Mouse (Mus musculus) heart, embryonic 16.5 days (tissue): ENCODE results near the gene Srsf10. TPM values are rescaled to one million over a fixed set of nuclear protein-coding genes. Genes with fewer than 3 reads are reported as not detected.

Experiments
- ATAC-seq: fragments of 200-750 bp; cut with Nextera tagmentation; replicated peaks from 2 replicates; pipeline ENCODE4 v1.8.0; 2017; ENCODE audit warnings: moderate number of reproducible peaks; ENCODE audit not compliant: insufficient read depth, low FRiP score; ENCODE audit errors: extremely low read depth
- H3K27ac ChIP-seq: fragments of 300-500 bp; sonication (generic); 2 replicates; pipeline ENCODE4 v1.5.1; 2014; ENCODE audit warnings: mild to moderate bottlenecking, low read length, control low read depth, moderate library complexity
- H3K27me3 ChIP-seq: fragments of 300-500 bp; sonication (generic); 2 replicates; pipeline ENCODE4 v1.6.1; 2014; ENCODE audit warnings: low read length, mixed read lengths; ENCODE audit not compliant: control insufficient read depth, insufficient read depth
- H3K36me3 ChIP-seq: fragments of 300-500 bp; sonication (generic); 2 replicates; pipeline ENCODE4 v1.6.1; 2014; ENCODE audit not compliant: control insufficient read depth, insufficient read depth
- H3K4me1 ChIP-seq: fragments of 300-500 bp; sonication (generic); 2 replicates; pipeline ENCODE4 v1.6.1; 2014; ENCODE audit warnings: low read length, mixed read lengths; ENCODE audit not compliant: control insufficient read depth, insufficient read depth
- H3K4me2 ChIP-seq: fragments of 300-500 bp; sonication (generic); 2 replicates; pipeline ENCODE4 v1.6.1; 2014; ENCODE audit warnings: low read depth, mild to moderate bottlenecking, control low read depth, low read length
- H3K4me3 ChIP-seq: fragments of 300-500 bp; sonication (generic); 2 replicates; pipeline ENCODE4 v1.5.1; 2014; ENCODE audit warnings: mild to moderate bottlenecking, control low read depth, low read length
- H3K9ac ChIP-seq: fragments of 300-500 bp; sonication (generic); 2 replicates; pipeline ENCODE4 v1.6.1; 2014; ENCODE audit warnings: low read length, control low read depth
- H3K9me3 ChIP-seq: fragments of 300-500 bp; sonication (generic); replicated peaks from 2 replicates; pipeline ENCODE4 v1.6.1; 2016; ENCODE audit warnings: low read length; ENCODE audit not compliant: control insufficient read depth
- WGBS: fragments of 180-500 bp; shearing (Covaris S2); extraction: QIAGEN DNeasy Blood & Tissue Kit; methylation state at CpG from one replicate; pipeline ENCODE4 v1.1.7; 2014; 5-methylcytosine and 5-hydroxymethylcytosine counted together
- polyA plus RNA-seq: library from polyadenylated mRNA; unstranded; fragments of >200 nt; fragmentation: Nextera tagmentation; extraction: Ambion mirVana; gene quantifications from 2 replicates; pipeline ENCODE4 v1.2.1, GENCODE M21; 2015

The Srsf10 gene
- polyA plus RNA-seq, 1 experiment from 2014 or later = 147 TPM

GRCm38 (mm10) chr4:135876583-135877020 lies 21.1 kb downstream of the Srsf10 start:
- Histone ChIP-seq H3K4me1 (peaks cover 35% of the 10 kb centered on the region), H3K4me2 (peak overlapping the region; percentile 62), H3K36me3 (peaks cover 9% of the 10 kb centered on the region; the same call in 1 of the 2 replicates), H3K9me3 (no peaks in the 10 kb centered on the region), H3K4me3 (peak overlapping the region; percentile 38), H3K27me3 (no peaks in the 10 kb centered on the region), H3K27ac (peak overlapping the region; percentile 100), H3K9ac (peak overlapping the region; percentile 61)
- WGBS = under 1% methylated on average over 16 of the region's 16 CpGs
- ATAC-seq = peak; percentile 37

DNA sequence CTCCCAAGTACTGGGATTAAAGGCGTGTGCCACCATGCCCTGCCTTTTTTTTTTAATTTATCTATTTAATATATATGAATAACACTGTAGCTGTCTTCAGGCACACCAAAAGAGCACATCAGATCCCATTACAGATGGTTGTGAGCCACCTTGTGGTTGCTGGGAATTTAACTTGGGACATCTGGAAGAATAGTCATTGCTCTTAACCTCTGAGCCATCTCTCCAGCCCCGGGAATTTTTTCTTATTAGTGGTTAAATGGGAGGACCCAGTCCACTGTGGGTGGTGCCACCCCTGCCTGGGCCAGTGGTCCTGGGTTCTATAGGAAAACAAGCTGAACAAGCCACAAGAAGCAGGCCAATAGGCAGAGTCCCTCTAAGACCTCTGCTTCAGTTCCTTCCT lies 22.2 kb downstream of the Srsf10 start:
- no peak overlapping the region for H3K9ac ChIP-seq
- whole genome bisulfite sequencing = 59% methylated on average over 2 of the region's 2 CpGs

DNA sequence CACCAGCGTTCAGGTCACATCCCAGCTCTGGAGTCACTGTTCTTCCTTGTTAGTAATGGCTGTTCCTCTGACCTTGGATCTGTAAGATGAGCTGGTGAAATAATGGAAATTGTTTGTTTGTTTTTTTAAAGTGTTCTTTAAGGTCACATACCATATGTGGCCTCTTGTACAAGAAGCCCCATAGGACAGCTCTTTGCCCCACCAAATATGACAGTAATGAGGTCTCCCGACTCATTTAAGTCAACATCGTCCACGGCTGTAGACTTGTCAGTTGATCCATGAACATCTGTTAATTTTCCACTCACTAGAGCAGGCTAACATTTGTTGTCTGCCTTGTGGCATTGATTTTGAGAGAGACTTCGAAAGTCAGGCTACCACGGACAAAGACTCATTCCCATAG lies 23.5 kb downstream of the Srsf10 start:
- Histone ChIP-seq H3K4me1 (peaks cover 37% of the 10 kb centered on the region), H3K36me3 (no peaks in the 10 kb centered on the region), H3K27ac (no peak overlapping the region), H3K9me3 (no peaks in the 10 kb centered on the region), H3K4me3 (no peak overlapping the region), H3K4me2 (no peak overlapping the region), H3K9ac (no peak overlapping the region), H3K27me3 (no peaks in the 10 kb centered on the region)
- WGBS = 74% methylated on average over 6 of the region's 6 CpGs
- no peak for ATAC-seq

More for the DNA sequence above, 22.2 kb downstream of the Srsf10 start:
- Histone ChIP-seq H3K27me3 (no peaks in the 10 kb centered on the region), H3K4me1 (peaks cover 30% of the 10 kb centered on the region), H3K36me3 (peaks cover under 1% of the 10 kb centered on the region; the same call in 1 of the 2 replicates), H3K9me3 (no peaks in the 10 kb centered on the region), H3K27ac (no peak overlapping the region), H3K4me2 (no peak overlapping the region), H3K4me3 (no peak overlapping the region)
- no peak for ATAC-seq

DNA sequence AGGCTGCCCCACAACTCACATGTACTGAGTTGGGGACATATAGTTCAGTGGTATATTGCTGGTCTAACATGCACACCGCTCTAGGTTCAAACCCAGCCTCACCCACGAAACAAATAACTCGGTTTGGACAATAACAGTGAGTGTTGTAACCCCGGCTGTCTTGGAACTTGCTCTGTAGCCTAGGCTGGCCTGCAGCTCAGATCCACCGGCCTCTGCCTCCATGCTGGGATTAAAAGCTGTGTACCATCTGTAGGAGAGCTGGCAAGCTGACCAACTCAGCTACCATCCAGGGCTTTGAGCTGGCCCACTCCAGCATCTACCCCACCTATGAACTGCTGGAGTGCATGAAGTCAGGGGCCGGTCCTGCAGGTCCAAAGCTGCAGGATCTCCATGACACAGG lies 24.5 kb downstream of the Srsf10 start:
- no peak overlapping the region for H3K4me2 ChIP-seq
- no peaks in the 10 kb centered on the region for H3K36me3 ChIP-seq
- H3K27ac ChIP-seq = no peak overlapping the region
- no peak overlapping the region for H3K4me3 ChIP-seq
- H3K9ac ChIP-seq = no peak overlapping the region
- H3K4me1 ChIP-seq = peaks cover 29% of the 10 kb centered on the region
- H3K27me3 ChIP-seq = no peaks in the 10 kb centered on the region
- WGBS = 92% methylated on average over 6 of the region's 6 CpGs
- H3K9me3 ChIP-seq = no peaks in the 10 kb centered on the region
- ATAC-seq = no peak

DNA sequence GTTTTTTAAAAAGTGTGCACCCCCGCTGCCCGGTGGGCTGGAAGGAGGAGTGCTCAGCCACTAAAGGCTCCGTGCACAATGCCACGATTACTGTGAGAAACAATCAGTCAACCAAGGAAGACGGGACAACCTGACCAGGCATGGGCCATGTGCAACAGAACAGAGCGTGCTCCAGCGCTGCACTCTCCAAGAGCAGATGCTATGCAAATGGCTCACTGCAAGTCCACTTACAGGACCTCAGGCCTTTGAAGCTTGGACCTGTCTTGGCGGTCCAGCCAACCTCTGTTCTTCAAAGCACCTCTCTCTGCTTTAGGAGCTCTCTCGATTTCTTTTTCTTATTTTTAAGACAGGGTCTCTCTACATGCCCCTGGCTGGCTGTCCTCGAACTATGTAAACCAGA lies 25.0 kb downstream of the Srsf10 start:
- no peak overlapping the region for H3K4me3 ChIP-seq
- WGBS = 82% methylated on average over 10 of the region's 10 CpGs
- no peak for ATAC-seq
- no peak overlapping the region for H3K9ac ChIP-seq
- H3K27ac ChIP-seq = no peak overlapping the region
- H3K9me3 ChIP-seq = no peaks in the 10 kb centered on the region
- no peak overlapping the region for H3K4me2 ChIP-seq
- H3K27me3 ChIP-seq = no peaks in the 10 kb centered on the region
- H3K36me3 ChIP-seq = no peaks in the 10 kb centered on the region
- peaks cover 24% of the 10 kb centered on the region for H3K4me1 ChIP-seq

DNA sequence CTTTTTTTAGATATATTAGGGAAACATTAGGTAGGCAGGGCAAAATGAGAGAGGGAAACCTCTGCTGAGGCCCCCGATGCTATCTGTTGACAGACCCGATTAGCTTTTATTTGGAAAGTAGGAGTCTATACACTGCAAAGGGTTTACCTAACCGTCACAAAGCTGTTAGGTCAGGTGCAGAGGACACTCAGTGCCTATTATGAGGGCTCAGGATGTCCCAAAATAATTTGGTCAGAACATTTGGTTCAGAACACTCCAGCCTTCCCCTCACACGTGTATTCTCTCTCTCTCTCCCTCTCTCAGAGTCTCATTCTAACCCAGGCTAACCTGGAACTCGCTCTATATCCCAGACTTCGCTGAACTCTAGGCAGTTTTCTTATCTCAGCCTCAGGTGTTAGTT lies 26.5 kb downstream of the Srsf10 start:
- Histone ChIP-seq H3K27me3 (no peaks in the 10 kb centered on the region), H3K9ac (no peak overlapping the region), H3K4me3 (no peak overlapping the region), H3K27ac (no peak overlapping the region), H3K4me2 (no peak overlapping the region), H3K4me1 (peaks cover 10% of the 10 kb centered on the region), H3K9me3 (no peaks in the 10 kb centered on the region), H3K36me3 (no peaks in the 10 kb centered on the region)
- 70% methylated on average over 6 of the region's 6 CpGs for WGBS
- no peak for ATAC-seq

GRCm38 (mm10) chr4:135883401-135883851 lies 27.9 kb downstream of the Srsf10 start:
- no peak overlapping the region for H3K4me2 ChIP-seq
- no peak overlapping the region for H3K4me3 ChIP-seq
- no peaks in the 10 kb centered on the region for H3K36me3 ChIP-seq
- 34% methylated on average over 10 of the region's 10 CpGs for WGBS
- no peaks in the 10 kb centered on the region for H3K27me3 ChIP-seq
- H3K9me3 ChIP-seq = no peaks in the 10 kb centered on the region
- H3K9ac ChIP-seq = no peak overlapping the region
- peaks cover 9% of the 10 kb centered on the region for H3K4me1 ChIP-seq
- ATAC-seq = no peak
- H3K27ac ChIP-seq = peak overlapping the region; percentile 12; the same call in 1 of the 2 replicates

GRCm38 (mm10) chr4:135883881-135884516 lies 28.5 kb downstream of the Srsf10 start:
- Histone ChIP-seq H3K9me3 (no peaks in the 10 kb centered on the region), H3K4me2 (no peak overlapping the region), H3K4me1 (peaks cover 9% of the 10 kb centered on the region), H3K4me3 (no peak overlapping the region), H3K27me3 (no peaks in the 10 kb centered on the region), H3K9ac (no peak overlapping the region), H3K27ac (no peak overlapping the region), H3K36me3 (no peaks in the 10 kb centered on the region)
- ATAC-seq = no peak
- 55% methylated on average over 7 of the region's 7 CpGs for WGBS

- Histone ChIP-seq H3K36me3 (no peaks in the 10 kb centered on the region), H3K27ac (no peak overlapping the region)
- 75% methylated on average over 6 of the region's 6 CpGs for WGBS
Observed at GRCm38 (mm10) chr4:135884531-135884930, 29.0 kb downstream of the Srsf10 start.

More at GRCm38 (mm10) chr4:135884531-135884930, 29.0 kb downstream of the Srsf10 start:
- H3K4me3 ChIP-seq = no peak overlapping the region
- no peaks in the 10 kb centered on the region for H3K9me3 ChIP-seq
- H3K9ac ChIP-seq = no peak overlapping the region
- ATAC-seq = no peak
- peaks cover 9% of the 10 kb centered on the region for H3K4me1 ChIP-seq
- no peaks in the 10 kb centered on the region for H3K27me3 ChIP-seq
- no peak overlapping the region for H3K4me2 ChIP-seq
